Mouse (Mus musculus) lung, embryonic 15.5 days (tissue): ENCODE measurements around the gene Nemp1. TPM values are rescaled to one million over a fixed set of nuclear protein-coding genes. Genes with fewer than 3 reads are reported as not detected.

ENCODE experiments used
- ATAC-seq: fragments of 200-750 bp; cut with Nextera tagmentation; 2 replicates; pipeline ENCODE4 v1.8.0; 2017; ENCODE audit warnings: moderate number of reproducible peaks, borderline replicate concordance; ENCODE audit not compliant: low FRiP score, low TSS enrichment; ENCODE audit errors: extremely low read depth
- H3K27ac ChIP-seq: fragments of 300-500 bp; sonication (generic); 2 replicates; pipeline ENCODE4 v1.5.1; 2015; ENCODE audit warnings: moderate library complexity, mild to moderate bottlenecking, inconsistent platforms
- H3K27me3 ChIP-seq: fragments of 300-500 bp; sonication (generic); 2 replicates; pipeline ENCODE4 v1.6.1; 2015; ENCODE audit warnings: inconsistent platforms
- H3K36me3 ChIP-seq: fragments of 300-500 bp; sonication (generic); 2 replicates; pipeline ENCODE4 v1.6.1; 2015; ENCODE audit warnings: inconsistent platforms
- H3K4me1 ChIP-seq: fragments of 300-500 bp; sonication (generic); 2 replicates; pipeline ENCODE4 v1.6.1; 2015; ENCODE audit warnings: inconsistent platforms
- H3K4me2 ChIP-seq: fragments of 300-500 bp; sonication (generic); 2 replicates; pipeline ENCODE4 v1.6.1; 2015; ENCODE audit warnings: inconsistent platforms, mild to moderate bottlenecking, moderate library complexity
- H3K4me3 ChIP-seq: fragments of 300-500 bp; sonication (generic); 2 replicates; pipeline ENCODE4 v1.5.1; 2015; ENCODE audit warnings: mild to moderate bottlenecking, inconsistent platforms
- H3K9ac ChIP-seq: fragments of 300-500 bp; sonication (generic); 2 replicates; pipeline ENCODE4 v1.6.1; 2015; ENCODE audit warnings: inconsistent platforms
- H3K9me3 ChIP-seq: fragments of 300-500 bp; sonication (generic); 2 replicates; pipeline ENCODE4 v1.6.1; 2016; ENCODE audit warnings: inconsistent platforms
- WGBS: fragments of 180-500 bp; shearing (Covaris S2); methylation state at CpG from one replicate; pipeline ENCODE4 v1.1.7; 2015; 5-methylcytosine and 5-hydroxymethylcytosine counted together
- polyA plus RNA-seq: library from polyadenylated mRNA; unstranded; fragments of >200 nt; fragmentation: Nextera tagmentation; extraction: Ambion mirVana; gene quantifications from 2 replicates; pipeline ENCODE4 v1.2.1, GENCODE M21; 2015

The Nemp1 gene
- polyA plus RNA-seq, 1 experiment from 2014 or later = 11.8 TPM

GRCm38 (mm10) chr10:127626433-127626832 is 40.3 kb upstream of the Nemp1 start:
- Histone ChIP-seq H3K9ac (no peak overlapping the region), H3K9me3 (no peaks in the 10 kb centered on the region), H3K27ac (no peak overlapping the region), H3K36me3 (no peaks in the 10 kb centered on the region), H3K4me2 (no peak overlapping the region), H3K4me1 (peaks cover 6% of the 10 kb centered on the region), H3K4me3 (no peak overlapping the region), H3K27me3 (no peaks in the 10 kb centered on the region)
- ATAC-seq = no peak
- WGBS = 89% methylated on average over 3 of the region's 3 CpGs

- H3K9ac ChIP-seq = no peak overlapping the region
- H3K27ac ChIP-seq = no peak overlapping the region
- no peak overlapping the region for H3K4me3 ChIP-seq
- no peaks in the 10 kb centered on the region for H3K9me3 ChIP-seq
- no peak overlapping the region for H3K4me2 ChIP-seq
- WGBS = 74% methylated on average over 10 of the region's 10 CpGs
- no peaks in the 10 kb centered on the region for H3K36me3 ChIP-seq
- no peaks in the 10 kb centered on the region for H3K27me3 ChIP-seq
- ATAC-seq = no peak
- no peaks in the 10 kb centered on the region for H3K4me1 ChIP-seq
These were observed 35.2 kb upstream of the Nemp1 start for GRCm38 (mm10) chr10:127631261-127632214.

- 29% methylated on average over 7 of the region's 7 CpGs for WGBS
- Histone ChIP-seq H3K4me1 (no peaks in the 10 kb centered on the region), H3K4me2 (no peak overlapping the region)
These were observed 33.9 kb upstream of the Nemp1 start for GRCm38 (mm10) chr10:127632668-127633271.

GRCm38 (mm10) chr10:127640421-127640820 is 26.3 kb upstream of the Nemp1 start:
- Histone ChIP-seq H3K36me3 (no peaks in the 10 kb centered on the region), H3K4me2 (no peak overlapping the region), H3K4me1 (peaks cover 24% of the 10 kb centered on the region), H3K27ac (no peak overlapping the region), H3K4me3 (no peak overlapping the region), H3K9me3 (no peaks in the 10 kb centered on the region), H3K9ac (no peak overlapping the region), H3K27me3 (no peaks in the 10 kb centered on the region)
- no peak for ATAC-seq
- WGBS = 58% methylated on average over 5 of the region's 5 CpGs

More at GRCm38 (mm10) chr10:127632668-127633271, 33.9 kb upstream of the Nemp1 start:
- Histone ChIP-seq H3K9ac (no peak overlapping the region), H3K27me3 (no peaks in the 10 kb centered on the region), H3K27ac (no peak overlapping the region), H3K9me3 (no peaks in the 10 kb centered on the region), H3K36me3 (no peaks in the 10 kb centered on the region), H3K4me3 (no peak overlapping the region)
- no peak for ATAC-seq

GRCm38 (mm10) chr10:127641861-127642771 is 24.6 kb upstream of the Nemp1 start:
- Histone ChIP-seq H3K9me3 (no peaks in the 10 kb centered on the region), H3K27ac (peak overlapping the region; percentile 88), H3K4me2 (peak overlapping the region; percentile 80), H3K9ac (peak overlapping the region; percentile 52), H3K36me3 (no peaks in the 10 kb centered on the region), H3K4me1 (peaks cover 24% of the 10 kb centered on the region), H3K4me3 (peak overlapping the region; percentile 51), H3K27me3 (no peaks in the 10 kb centered on the region)
- WGBS = 6% methylated on average over 19 of the region's 19 CpGs
- peak; percentile 71 for ATAC-seq

GRCm38 (mm10) chr10:127642772-127643552 is 23.7 kb upstream of the Nemp1 start, which contains the start of gene Stat6:
Gene Stat6 (plus strand): TSS chr10:127642986.
- WGBS = 3% methylated on average over 37 of the region's 37 CpGs
- H3K9me3 ChIP-seq = no peaks in the 10 kb centered on the region
- H3K27ac ChIP-seq = peak within 1 kb of the TSS; percentile 88
- H3K27me3 ChIP-seq = no peaks in the 10 kb centered on the region
- peaks cover 6% of the 10 kb centered on the region; the same call in 1 of the 2 replicates for H3K36me3 ChIP-seq
- ATAC-seq = peak; percentile 56
- H3K9ac ChIP-seq = peak within 1 kb of the TSS; percentile 52
- peaks cover 24% of the 10 kb centered on the region for H3K4me1 ChIP-seq
- peak within 1 kb of the TSS; percentile 51 for H3K4me3 ChIP-seq
- H3K4me2 ChIP-seq = peak within 1 kb of the TSS; percentile 80

GRCm38 (mm10) chr10:127643553-127644238 is 23.0 kb upstream of the Nemp1 start:
- peaks cover 11% of the 10 kb centered on the region; the same call in 1 of the 2 replicates for H3K36me3 ChIP-seq
- H3K9me3 ChIP-seq = no peaks in the 10 kb centered on the region
- H3K4me2 ChIP-seq = peak overlapping the region; percentile 80
- 1% methylated on average over 25 of the region's 25 CpGs for WGBS
- H3K27me3 ChIP-seq = no peaks in the 10 kb centered on the region
- peak overlapping the region; percentile 52 for H3K9ac ChIP-seq
- H3K4me3 ChIP-seq = peak overlapping the region; percentile 51
- ATAC-seq = peak; percentile 72
- peak overlapping the region; percentile 88 for H3K27ac ChIP-seq
- H3K4me1 ChIP-seq = peaks cover 24% of the 10 kb centered on the region

GRCm38 (mm10) chr10:127645791-127646190 is 20.9 kb upstream of the Nemp1 start:
- WGBS = 59% methylated on average over 2 of the region's 2 CpGs
- ATAC-seq = no peak

GRCm38 (mm10) chr10:127652906-127653638 is 13.6 kb upstream of the Nemp1 start:
- Histone ChIP-seq H3K4me1 (peaks cover 11% of the 10 kb centered on the region), H3K27me3 (no peaks in the 10 kb centered on the region), H3K27ac (peak overlapping the region; percentile 65), H3K4me3 (peak overlapping the region; percentile 12), H3K4me2 (peak overlapping the region; percentile 43), H3K9me3 (no peaks in the 10 kb centered on the region), H3K9ac (0 out of 2 replicates have a peak overlapping the region, but pooled peaks have one; percentile 13), H3K36me3 (peaks cover 66% of the 10 kb centered on the region)
- peak; percentile 33; the same call in 1 of the 2 replicates for ATAC-seq
- 32% methylated on average over 21 of the region's 21 CpGs for WGBS

More at GRCm38 (mm10) chr10:127645791-127646190, 20.9 kb upstream of the Nemp1 start:
- H3K4me2 ChIP-seq = no peak overlapping the region
- H3K4me3 ChIP-seq = no peak overlapping the region
- H3K9ac ChIP-seq = no peak overlapping the region
- no peaks in the 10 kb centered on the region for H3K9me3 ChIP-seq
- H3K27me3 ChIP-seq = no peaks in the 10 kb centered on the region
- H3K27ac ChIP-seq = no peak overlapping the region
- H3K36me3 ChIP-seq = peaks cover 22% of the 10 kb centered on the region
- peaks cover 24% of the 10 kb centered on the region for H3K4me1 ChIP-seq
